In the genomic region with DNA sequence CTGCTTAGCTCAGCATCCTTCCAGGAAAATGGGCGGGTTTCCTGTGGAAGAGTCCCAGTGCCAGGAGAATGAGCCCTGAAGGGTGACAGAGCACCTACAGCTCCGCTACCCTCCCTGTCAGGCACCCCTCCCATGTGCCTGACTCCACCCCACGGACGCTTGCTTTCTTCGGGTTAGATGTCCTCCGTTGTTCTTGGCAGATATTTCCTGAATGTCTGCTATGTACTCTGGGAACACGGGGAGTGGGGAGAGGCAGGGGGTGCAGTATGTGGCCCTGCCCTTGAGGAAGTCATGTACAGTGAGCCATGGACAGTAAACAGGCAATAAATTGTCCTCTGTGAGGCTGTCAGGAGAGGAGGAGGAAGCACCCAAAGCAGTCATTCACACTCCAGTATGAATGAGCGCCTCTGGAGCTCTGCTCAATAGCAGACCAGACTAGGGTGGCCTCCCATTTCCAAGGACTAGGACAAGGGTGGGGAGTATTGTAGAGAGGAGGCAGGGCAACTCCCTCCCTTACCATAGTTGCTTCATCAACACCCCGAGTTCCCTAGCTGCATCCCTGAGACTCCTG, we compare ENCODE assay signal across 10 mouse cellular contexts. TPM values are rescaled to one million over a fixed set of nuclear protein-coding genes. Genes with fewer than 3 reads are reported as not detected.
DNase-seq lines count a peak whose midpoint lies in the region; ATAC-seq lines count a peak whose summit lies in the region.
"Had no signal": no experiment of that assay in that cellular context is flagged by ENCODE, and none has a peak within 500 bp of the region (broad histone marks: within the 10 kb centered on the region; RNA-seq: fewer than 3 reads in every experiment).

No protein-coding gene starts in this region.

- H3K9ac ChIP-seq in intestine, embryonic 14.5 days (ENCODE audit: low read length) = no peak overlapping the region
- no peak overlapping the region for H3K9ac ChIP-seq in liver, embryonic 12.5 days
- H3K9ac ChIP-seq: liver, embryonic 13.5 days had no signal

- H3K27me3 ChIP-seq in intestine, embryonic 14.5 days (replicated peaks; ENCODE audit: control insufficient read depth, insufficient read depth, low read length) = no peaks in the 10 kb centered on the region
- no peaks in the 10 kb centered on the region for H3K27me3 ChIP-seq in liver, embryonic 12.5 days (replicated peaks)
- H3K27me3 ChIP-seq: liver, embryonic 13.5 days had no signal

- peaks cover 17% of the 10 kb centered on the region for H3K4me1 ChIP-seq in intestine, embryonic 14.5 days (replicated peaks; ENCODE audit: control insufficient read depth, insufficient read depth, low read length)
- peaks cover 8% of the 10 kb centered on the region; the same call in 1 of the 2 replicates for H3K4me1 ChIP-seq in liver, embryonic 12.5 days
- H3K4me1 ChIP-seq: liver, embryonic 13.5 days had no signal

- no peak overlapping the region for H3K4me2 ChIP-seq in intestine, embryonic 14.5 days (ENCODE audit: low read length)
- no peak overlapping the region for H3K4me2 ChIP-seq in liver, embryonic 12.5 days
- H3K4me2 ChIP-seq: liver, embryonic 13.5 days had no signal

- peak overlapping the region; percentile 65; the same call in 1 of the 2 replicates for H3K27ac ChIP-seq in intestine, embryonic 14.5 days (ENCODE audit: low read depth)
- H3K27ac ChIP-seq in liver, embryonic 12.5 days = no peak overlapping the region
- H3K27ac ChIP-seq: liver, embryonic 13.5 days had no signal

- H3K4me3 ChIP-seq in intestine, embryonic 14.5 days (ENCODE audit: low read depth, low read length) = no peak overlapping the region
- H3K4me3 ChIP-seq in liver, embryonic 12.5 days = no peak overlapping the region
- H3K4me3 ChIP-seq: liver, embryonic 13.5 days had no signal

- no peaks in the 10 kb centered on the region for H3K9me3 ChIP-seq in intestine, embryonic 14.5 days (ENCODE audit: control insufficient read depth, low read length)
- H3K9me3 ChIP-seq in liver, embryonic 12.5 days (replicated peaks) = no peaks in the 10 kb centered on the region
- H3K9me3 ChIP-seq: liver, embryonic 13.5 days had no signal

- WGBS in intestine, embryonic 14.5 days = 37% methylated on average over 9 of the region's 9 CpGs
- WGBS in liver, embryonic 12.5 days (ENCODE audit: insufficient replicate concordance) = 50% methylated on average over 9 of the region's 9 CpGs

- ATAC-seq in intestine, embryonic 14.5 days (replicated peaks; ENCODE audit: low FRiP score, low TSS enrichment, low read depth) = peak; percentile 67
- 0 out of 2 replicates have a peak, but pooled peaks have one; percentile 13 for ATAC-seq in liver, embryonic 12.5 days
- ATAC-seq in frontal cortex, adult (ENCODE audit: low TSS enrichment) = no peak

- DNase-seq in urinary bladder, postnatal 14 days (ENCODE audit: low spot score) = peak; percentile 46
- DNase-seq in urinary bladder, postnatal 10 days (ENCODE audit: low spot score) = no peak
- no peak for DNase-seq in intestine, embryonic 14.5 days (ENCODE audit: low spot score)
- no peak for DNase-seq in testis, postnatal 10 days (ENCODE audit: low spot score)
- no peak for DNase-seq in frontal cortex, postnatal 14 days (ENCODE audit: low spot score in 2 of 2)
- DNase-seq in ovary, postnatal 10 days (ENCODE audit: low spot score) = no peak
- DNase-seq: liver, embryonic 13.5 days; right cerebral cortex, postnatal 14 days had no signal

- no peaks in the 10 kb centered on the region for H3K36me3 ChIP-seq in intestine, embryonic 14.5 days (ENCODE audit: control insufficient read depth, insufficient read depth, low read length)
- no peaks in the 10 kb centered on the region for H3K36me3 ChIP-seq in liver, embryonic 12.5 days
- H3K36me3 ChIP-seq: liver, embryonic 13.5 days had no signal

RNA-seq across cellular contexts. Expression of gene Cdkn1c, which starts 52.8 kb away (rescaled TPM):
- 639 and 672 TPM in 2 replicates for polyA plus RNA-seq in intestine, embryonic 14.5 days (2014; fragmentation: Nextera tagmentation; extraction: Ambion mirVana)
- polyA plus RNA-seq in liver, embryonic 12.5 days (2016; fragmentation: Nextera tagmentation; extraction: Ambion mirVana) = 434 and 450 TPM in 2 replicates
